Mouse (Mus musculus) stomach, postnatal 0 days (tissue): ENCODE data around the gene Sned1.

Experiments used
- CTCF ChIP-seq: IDR thresholded peaks from 2 replicates; pipeline ENCODE4 v1.5.1; 2016; ENCODE audit warnings: antibody characterized with exemption, low read depth, mild to moderate bottlenecking, moderate library complexity
- EP300 ChIP-seq: optimal IDR thresholded peaks from 2 replicates; pipeline ENCODE3; 2016; ENCODE audit warnings: antibody characterized with exemption

- TF ChIP-seq CTCF (no peak), EP300 (no peak)
These were observed 114.1 kb downstream of the Sned1 start for GRCm38 (mm10) chr1:93349701-93350100.
